Mouse (Mus musculus) MEL (cell line): ENCODE measurements at regions not wholly inside any gene's neighbourhood (a gene's known extent, or its start where the extent isn't known, plus 50 kb on each side); places are given as distances from the start of the nearest gene placed in this dataset.

Source experiments
- CHD2 ChIP-seq: IDR thresholded peaks from 2 replicates; pipeline ENCODE4 v1.6.1; 2011; ENCODE audit warnings: low read length, improper control_type of control experiment
- CTCF ChIP-seq, 3 experiments: IDR thresholded peaks in 2 of 3; conservative IDR thresholded peaks in 1 of 3; 2 replicates each; pipeline ENCODE4 v1.5.1; 2011 to 2012; ENCODE audit warnings: low read length in 3 of 3, low read depth in 2 of 3, mild to moderate bottlenecking in 2 of 3, improper control_type of control experiment in 1 of 3, inconsistent platforms in 1 of 3, mixed read lengths in 1 of 3, moderate library complexity in 1 of 3; ENCODE audit not compliant: control insufficient read depth in 1 of 3, insufficient read depth in 1 of 3, poor library complexity in 1 of 3, severe bottlenecking in 1 of 3
- MAFK ChIP-seq: IDR thresholded peaks from 2 replicates; pipeline ENCODE4 v1.6.1; 2011; ENCODE audit warnings: low read depth, mild to moderate bottlenecking, low read length, improper control_type of control experiment, borderline replicate concordance
- NELFE ChIP-seq: IDR thresholded peaks from 2 replicates; pipeline ENCODE4 v1.6.1; 2011; ENCODE audit warnings: low read depth, low read length, improper control_type of control experiment
- POLR2A ChIP-seq, 2 experiments: IDR thresholded peaks; 2 replicates each; pipeline ENCODE4 v1.6.1; 2011 to 2012; ENCODE audit warnings: low read length in 2 of 2, mild to moderate bottlenecking in 2 of 2, control low read depth in 1 of 2, improper control_type of control experiment in 1 of 2, low read depth in 1 of 2, moderate library complexity in 1 of 2; ENCODE audit not compliant: control insufficient read depth in 1 of 2, insufficient read depth in 1 of 2, poor library complexity in 1 of 2
- RCOR1 ChIP-seq: IDR thresholded peaks from 2 replicates; pipeline ENCODE4 v1.6.1; 2012; ENCODE audit warnings: low read depth, mild to moderate bottlenecking, inconsistent platforms, low read length, improper control_type of control experiment
- SMC3 ChIP-seq: IDR thresholded peaks from 2 replicates; pipeline ENCODE4 v1.6.1; 2011; ENCODE audit warnings: low read depth, low read length, improper control_type of control experiment
- USF1 ChIP-seq: IDR thresholded peaks from 2 replicates; pipeline ENCODE4 v1.6.1; 2014; ENCODE audit warnings: low read depth, mild to moderate bottlenecking, inconsistent platforms, low read length, improper control_type of control experiment, moderate library complexity

GRCm38 (mm10) chr11:16623694-16624093 lies 115.4 kb upstream of the Sec61g start:
- TF ChIP-seq MAFK (no peak), CHD2 (no peak), RCOR1 (no peak), CTCF (IDR thresholded peaks at IDR 0.05 in 2 of 3, conservative IDR thresholded peaks at IDR 0.05 in 1 of 3; ENCODE audit: control insufficient read depth in 1 of 3, insufficient read depth in 1 of 3, low read depth in 2 of 3, low read length in 3 of 3, poor library complexity in 1 of 3, severe bottlenecking in 1 of 3) (no peak; a peak in 1 of 6 replicates), NELFE (no peak), POLR2A (IDR thresholded peaks at IDR 0.05; ENCODE audit: control insufficient read depth in 1 of 2, insufficient read depth in 1 of 2, low read depth in 1 of 2, low read length in 2 of 2, poor library complexity in 1 of 2) (no peak), USF1 (no peak), SMC3 (no peak)
